Mouse (Mus musculus): ENCODE data around the gene Tbx18. TPM values are rescaled to one million over a fixed set of nuclear protein-coding genes. Genes with fewer than 3 reads are reported as not detected.
A peak's percentile ranks its signal among the peaks of the same experiment; 100 is the strongest.

Tbx18 gene
- polyA plus RNA-seq, 1 experiment from 2014 or later, result 28.0 TPM

- Histone ChIP-seq H3K27ac (no peak overlapping the region), H3K9me3 (no peaks in the 10 kb centered on the region), H3K4me2 (peak overlapping the region; percentile 54), H3K36me3 (no peaks in the 10 kb centered on the region), H3K27me3 (peaks cover 68% of the 10 kb centered on the region), H3K4me1 (replicated peaks) (peaks cover 55% of the 10 kb centered on the region), H3K9ac (replicated peaks) (no peak overlapping the region), H3K4me3 (replicated peaks) (0 out of 2 replicates have a peak overlapping the region, but pooled peaks have one; percentile 4)
- ATAC-seq (ENCODE audit: insufficient number of reproducible peaks, insufficient read depth, low FRiP score, low TSS enrichment, low read depth), result no peak
- WGBS, result 5% methylated on average over 9 of the region's 9 CpGs
Measured at GRCm38 (mm10) chr9:87734631-87735030, 3.6 kb upstream of the Tbx18 start.

DNA sequence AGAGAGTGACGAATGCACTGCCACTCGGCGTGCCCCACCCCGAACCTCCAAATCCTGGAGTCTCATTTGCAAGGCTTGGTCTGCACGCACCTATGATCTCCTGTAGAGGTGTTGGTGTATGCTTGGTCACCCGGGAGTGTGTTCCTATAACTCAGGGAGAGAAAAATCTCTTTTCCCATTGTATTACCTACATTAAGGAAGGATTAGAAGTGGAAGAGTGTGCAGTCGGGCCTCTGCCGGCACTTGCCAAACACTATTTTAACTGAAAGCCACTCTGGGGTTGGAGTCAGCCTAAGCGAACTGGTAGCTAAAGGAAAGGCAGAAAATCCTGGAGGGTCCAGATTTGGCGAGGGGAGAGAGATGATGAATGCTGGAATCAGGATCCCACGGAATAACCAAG, 2.7 kb upstream of the Tbx18 start:
- peak overlapping the region; percentile 53; the same call in 1 of the 2 replicates for H3K27ac ChIP-seq
- H3K27me3 ChIP-seq, result peaks cover 65% of the 10 kb centered on the region
- H3K36me3 ChIP-seq, result no peaks in the 10 kb centered on the region
- peak overlapping the region; percentile 32 for H3K4me3 ChIP-seq (replicated peaks)
- no peak for ATAC-seq (ENCODE audit: insufficient number of reproducible peaks, insufficient read depth, low FRiP score, low TSS enrichment, low read depth)
- H3K4me1 ChIP-seq (replicated peaks), result peaks cover 50% of the 10 kb centered on the region
- H3K4me2 ChIP-seq, result peak overlapping the region; percentile 54
- no peaks in the 10 kb centered on the region for H3K9me3 ChIP-seq
- 0 out of 2 replicates have a peak overlapping the region, but pooled peaks have one; percentile 31 for H3K9ac ChIP-seq (replicated peaks)
- WGBS, result 2% methylated on average over 11 of the region's 11 CpGs

DNA sequence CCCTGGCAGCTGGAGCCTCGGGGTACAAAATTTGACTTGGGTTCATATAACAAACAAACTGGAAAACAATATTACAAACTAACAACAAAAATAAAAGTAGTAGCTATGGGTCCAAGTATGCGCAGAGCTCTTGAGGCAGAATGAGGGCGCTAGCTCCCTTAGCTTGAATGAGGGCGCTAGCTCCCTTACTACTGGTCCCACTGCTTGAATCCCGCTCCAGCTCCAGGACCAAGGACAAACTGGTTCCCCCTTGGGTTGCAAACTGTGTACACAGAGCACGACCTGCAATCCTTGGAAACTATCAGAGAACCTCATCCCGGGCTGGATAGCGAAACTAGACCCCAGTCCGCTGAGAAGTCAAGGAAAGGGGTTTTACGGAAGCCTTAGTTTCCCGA, 2.2 kb upstream of the Tbx18 start:
- Histone ChIP-seq H3K9ac (replicated peaks) (peak overlapping the region; percentile 31; the same call in 1 of the 2 replicates), H3K4me2 (peak overlapping the region; percentile 54)
- WGBS, result 3% methylated on average over 11 of the region's 11 CpGs

DNA sequence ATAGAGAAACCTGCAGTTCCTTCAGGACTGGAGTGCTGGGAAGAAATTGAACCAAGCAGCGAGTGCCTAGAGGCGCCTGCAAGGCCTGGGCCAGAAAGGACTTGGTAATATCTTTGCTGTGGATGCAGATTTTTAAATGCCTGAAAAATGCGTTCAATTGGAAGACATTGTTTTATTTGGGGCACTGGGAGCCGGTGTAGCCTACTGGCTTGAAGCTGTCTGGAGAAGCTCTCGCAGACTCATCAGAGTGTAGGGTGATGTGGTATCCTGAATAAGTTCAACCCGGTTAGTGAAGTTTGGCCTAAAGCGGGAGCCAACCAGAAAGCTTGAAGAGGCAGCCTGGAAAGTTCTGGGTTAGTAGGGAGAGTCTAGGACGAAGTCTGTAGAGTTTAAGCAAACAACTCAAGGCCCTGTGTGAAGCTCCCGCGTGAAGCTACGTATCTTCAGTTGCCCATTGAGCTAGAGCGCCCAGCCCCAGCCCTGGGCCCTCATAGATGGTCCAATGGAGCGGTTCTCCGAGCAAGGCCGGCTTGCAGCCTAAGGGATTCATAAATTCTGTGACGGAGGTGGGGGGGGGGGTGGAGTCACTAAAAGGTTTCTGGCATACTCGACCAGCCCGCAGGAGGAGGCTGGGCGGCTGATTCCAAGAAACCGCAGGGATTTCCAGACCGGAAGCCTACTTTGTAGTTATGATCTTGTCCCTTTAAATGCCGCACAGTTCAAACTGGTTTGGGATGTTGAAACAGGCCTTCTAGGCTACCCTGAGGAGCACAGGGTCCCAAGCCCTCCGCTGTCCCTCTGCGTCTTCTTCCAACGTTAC, 1.6 kb upstream of the Tbx18 start:
- WGBS, result 5% methylated on average over 25 of the region's 25 CpGs
- Histone ChIP-seq H3K4me3 (replicated peaks) (peak overlapping the region; percentile 32), H3K4me2 (peak overlapping the region; percentile 54), H3K27me3 (peaks cover 57% of the 10 kb centered on the region), H3K27ac (peak overlapping the region; percentile 53; the same call in 1 of the 2 replicates), H3K4me1 (replicated peaks) (peaks cover 42% of the 10 kb centered on the region), H3K9me3 (no peaks in the 10 kb centered on the region), H3K36me3 (no peaks in the 10 kb centered on the region), H3K9ac (replicated peaks) (no peak overlapping the region; the same call in 1 of the 2 replicates)
- no peak for ATAC-seq (ENCODE audit: insufficient number of reproducible peaks, insufficient read depth, low FRiP score, low TSS enrichment, low read depth)

More for the DNA sequence above, 2.2 kb upstream of the Tbx18 start:
- H3K27me3 ChIP-seq, result peaks cover 62% of the 10 kb centered on the region
- ATAC-seq (ENCODE audit: insufficient number of reproducible peaks, insufficient read depth, low FRiP score, low TSS enrichment, low read depth), result no peak
- H3K9me3 ChIP-seq, result no peaks in the 10 kb centered on the region
- H3K36me3 ChIP-seq, result no peaks in the 10 kb centered on the region
- H3K4me3 ChIP-seq (replicated peaks), result peak overlapping the region; percentile 32
- peaks cover 46% of the 10 kb centered on the region for H3K4me1 ChIP-seq (replicated peaks)
- H3K27ac ChIP-seq, result peak overlapping the region; percentile 53

DNA sequence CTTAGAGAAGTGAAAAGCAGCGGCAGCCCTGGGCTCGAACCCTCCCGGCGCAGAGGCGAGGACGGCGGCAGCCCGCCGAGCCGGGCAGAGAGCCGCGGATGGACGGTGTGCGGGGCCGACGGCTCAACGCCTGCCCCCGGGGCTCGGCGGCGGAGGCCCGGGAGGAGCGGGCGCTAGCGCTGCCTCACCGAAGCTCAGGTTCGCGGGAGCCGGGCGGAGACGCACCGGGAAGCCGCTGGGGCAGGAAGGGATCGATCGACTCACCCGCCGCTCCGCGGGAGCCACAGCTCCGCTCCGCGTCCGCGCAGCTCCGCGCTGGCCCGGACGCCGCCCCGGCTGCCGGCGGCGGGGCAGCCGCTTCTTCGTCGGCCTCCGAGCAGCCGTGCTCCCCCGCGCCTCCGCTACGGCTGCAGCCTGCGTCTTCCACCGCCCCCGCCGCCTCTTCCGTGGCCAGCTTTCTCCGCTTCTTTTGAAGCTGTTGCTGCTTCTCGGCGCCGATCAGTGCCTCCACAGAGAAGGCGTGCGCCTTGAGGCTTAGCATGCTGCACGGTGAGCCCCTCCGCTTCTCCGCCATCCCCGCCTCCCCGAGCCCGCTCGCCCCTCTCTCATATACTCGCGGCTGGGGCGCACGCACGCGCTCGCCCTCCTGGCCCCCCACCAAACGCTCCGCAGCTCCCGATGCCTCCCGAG, 644 bp downstream of the Tbx18 start:
- Histone ChIP-seq H3K27me3 (peaks cover 49% of the 10 kb centered on the region), H3K9me3 (no peaks in the 10 kb centered on the region), H3K9ac (replicated peaks) (peak overlapping the region; percentile 100), H3K4me2 (peak overlapping the region; percentile 73), H3K27ac (peak overlapping the region; percentile 98), H3K4me3 (replicated peaks) (peak overlapping the region; percentile 92), H3K36me3 (peaks cover 4% of the 10 kb centered on the region; the same call in 1 of the 2 replicates), H3K4me1 (replicated peaks) (peaks cover 41% of the 10 kb centered on the region)
- WGBS, result 1% methylated on average over 85 of the region's 91 CpGs
- ATAC-seq (ENCODE audit: insufficient number of reproducible peaks, insufficient read depth, low FRiP score, low TSS enrichment, low read depth), result no peak

GRCm38 (mm10) chr9:87729316-87730270, 1.5 kb downstream of the Tbx18 start:
- under 1% methylated on average over 75 of the region's 75 CpGs for WGBS
- no peak for ATAC-seq (ENCODE audit: insufficient number of reproducible peaks, insufficient read depth, low FRiP score, low TSS enrichment, low read depth)
- H3K27me3 ChIP-seq, result peaks cover 41% of the 10 kb centered on the region

DNA sequence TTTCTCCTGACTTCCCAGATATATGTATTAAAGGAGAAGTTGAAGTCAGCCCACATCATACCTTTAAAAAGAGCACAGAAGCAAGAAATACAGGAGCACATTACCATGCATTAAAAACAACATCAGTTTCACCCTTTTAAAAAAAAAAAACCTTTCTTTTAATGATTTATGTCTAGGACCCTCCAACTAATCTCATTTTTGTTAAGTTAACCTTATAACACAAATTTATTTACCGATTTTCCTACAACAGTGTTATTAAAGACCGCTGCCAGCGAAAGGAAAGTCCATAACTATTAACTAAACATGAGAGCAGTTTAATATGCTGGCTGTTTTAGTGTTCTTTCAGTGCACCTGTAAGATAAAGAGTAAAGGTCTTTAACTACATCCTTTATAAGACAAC, 3.0 kb downstream of the Tbx18 start:
- H3K27ac ChIP-seq, result peak overlapping the region; percentile 4; the same call in 1 of the 2 replicates
- peak overlapping the region; percentile 92 for H3K4me3 ChIP-seq (replicated peaks)
- H3K4me2 ChIP-seq, result peak overlapping the region; percentile 73
- peaks cover 26% of the 10 kb centered on the region for H3K4me1 ChIP-seq (replicated peaks)
- H3K27me3 ChIP-seq, result peaks cover 30% of the 10 kb centered on the region
- H3K36me3 ChIP-seq, result peaks cover 11% of the 10 kb centered on the region; the same call in 1 of the 2 replicates
- no peaks in the 10 kb centered on the region for H3K9me3 ChIP-seq
- 8% methylated on average over 3 of the region's 3 CpGs for WGBS
- no peak overlapping the region for H3K9ac ChIP-seq (replicated peaks)
- ATAC-seq (ENCODE audit: insufficient number of reproducible peaks, insufficient read depth, low FRiP score, low TSS enrichment, low read depth), result no peak

More at GRCm38 (mm10) chr9:87729316-87730270, 1.5 kb downstream of the Tbx18 start:
- peak overlapping the region; percentile 98 for H3K27ac ChIP-seq
- peaks cover 4% of the 10 kb centered on the region; the same call in 1 of the 2 replicates for H3K36me3 ChIP-seq
- peak overlapping the region; percentile 92 for H3K4me3 ChIP-seq (replicated peaks)
- H3K4me2 ChIP-seq, result peak overlapping the region; percentile 73
- H3K4me1 ChIP-seq (replicated peaks), result peaks cover 34% of the 10 kb centered on the region
- H3K9me3 ChIP-seq, result no peaks in the 10 kb centered on the region
- peak overlapping the region; percentile 100 for H3K9ac ChIP-seq (replicated peaks)

DNA sequence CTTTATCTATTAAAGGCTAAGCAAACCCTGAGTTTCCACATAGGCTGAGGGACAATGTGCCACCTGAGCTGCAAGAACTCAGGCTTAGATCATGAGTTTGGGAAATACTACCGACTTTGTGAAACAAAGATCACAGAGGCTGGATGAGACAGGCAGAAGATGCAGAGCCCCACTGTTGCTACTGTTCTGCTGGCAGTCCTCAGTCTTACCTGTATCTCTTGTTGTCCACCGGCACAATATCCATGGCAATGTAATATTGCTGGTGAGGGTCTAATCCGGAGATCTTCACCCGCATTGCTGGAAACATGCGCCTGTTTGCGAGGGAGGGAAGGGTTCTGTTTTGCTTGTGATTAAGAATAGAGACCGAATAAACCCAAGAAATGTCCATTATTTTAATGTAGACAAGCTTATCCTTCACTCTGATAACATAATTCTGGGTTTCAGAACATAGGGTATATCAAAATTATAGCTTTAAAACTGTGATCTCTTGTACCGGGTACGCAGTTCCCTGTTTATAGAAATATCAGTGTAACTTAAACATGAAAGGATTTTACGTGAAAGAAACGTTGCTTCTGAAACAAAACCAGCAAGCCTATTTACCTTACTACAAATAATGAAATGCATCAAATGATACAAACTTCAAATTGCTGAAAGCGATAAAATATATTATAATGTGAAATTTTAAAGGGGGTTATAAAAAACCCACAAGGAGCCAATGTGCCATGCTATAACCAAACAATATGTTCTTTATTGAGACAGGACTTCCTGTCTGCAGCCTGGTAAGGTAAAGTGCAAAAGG, 3.7 kb downstream of the Tbx18 start:
- H3K4me1 ChIP-seq (replicated peaks), result peaks cover 18% of the 10 kb centered on the region
- no peaks in the 10 kb centered on the region for H3K9me3 ChIP-seq
- H3K9ac ChIP-seq (replicated peaks), result peak overlapping the region; percentile 50
- 4% methylated on average over 12 of the region's 12 CpGs for WGBS
- peaks cover 13% of the 10 kb centered on the region; the same call in 1 of the 2 replicates for H3K36me3 ChIP-seq
- H3K4me3 ChIP-seq (replicated peaks), result peak overlapping the region; percentile 92
- peak overlapping the region; percentile 45; the same call in 1 of the 2 replicates for H3K27ac ChIP-seq
- H3K4me2 ChIP-seq, result peak overlapping the region; percentile 73
- ATAC-seq (ENCODE audit: insufficient number of reproducible peaks, insufficient read depth, low FRiP score, low TSS enrichment, low read depth), result no peak
- peaks cover 22% of the 10 kb centered on the region for H3K27me3 ChIP-seq

- Histone ChIP-seq H3K27ac (no peak overlapping the region), H3K4me3 (replicated peaks) (no peak overlapping the region), H3K36me3 (peaks cover 53% of the 10 kb centered on the region), H3K4me2 (peak overlapping the region; percentile 30), H3K4me1 (replicated peaks) (peaks cover 31% of the 10 kb centered on the region), H3K27me3 (peaks cover 6% of the 10 kb centered on the region), H3K9ac (replicated peaks) (no peak overlapping the region), H3K9me3 (no peaks in the 10 kb centered on the region)
- no peak; the same call in 1 of the 2 replicates for ATAC-seq (ENCODE audit: insufficient number of reproducible peaks, insufficient read depth, low FRiP score, low TSS enrichment, low read depth)
- WGBS, result 43% methylated on average over 2 of the region's 2 CpGs
Measured at GRCm38 (mm10) chr9:87721793-87722192, 9.3 kb downstream of the Tbx18 start.

GRCm38 (mm10) chr9:87710360-87710759, 20.7 kb downstream of the Tbx18 start:
- no peak; the same call in 1 of the 2 replicates for ATAC-seq (ENCODE audit: insufficient number of reproducible peaks, insufficient read depth, low FRiP score, low TSS enrichment, low read depth)

More at GRCm38 (mm10) chr9:87710360-87710759, 20.7 kb downstream of the Tbx18 start:
- WGBS, result 17% methylated on average over 4 of the region's 4 CpGs
- Histone ChIP-seq H3K27me3 (peaks cover 13% of the 10 kb centered on the region; the same call in 1 of the 2 replicates), H3K4me3 (replicated peaks) (no peak overlapping the region), H3K4me1 (replicated peaks) (peaks cover 6% of the 10 kb centered on the region; the same call in 1 of the 2 replicates), H3K4me2 (no peak overlapping the region), H3K36me3 (peaks cover 67% of the 10 kb centered on the region), H3K9me3 (no peaks in the 10 kb centered on the region), H3K9ac (replicated peaks) (no peak overlapping the region), H3K27ac (no peak overlapping the region)

Data from limb, embryonic 12.5 days (tissue).